Mouse (Mus musculus) intestine, embryonic 14.5 days (tissue): ENCODE data around the gene 2010111I01Rik. TPM values are rescaled to one million over a fixed set of nuclear protein-coding genes. Genes with fewer than 3 reads are reported as not detected.

Experiments
- ATAC-seq: fragments of 200-750 bp; cut with Nextera tagmentation; replicated peaks from 2 replicates; pipeline ENCODE4 v1.8.0; 2017; ENCODE audit warnings: low read depth, moderate number of reproducible peaks, moderate TSS enrichment, moderate library complexity; ENCODE audit not compliant: low FRiP score, low TSS enrichment
- DNase-seq: peaks from one replicate; pipeline ENCODE4 v3.0.0-alpha.2; 2018; ENCODE audit warnings: low spot score
- H3K27ac ChIP-seq: fragments of 300-500 bp; sonication (generic); 2 replicates; pipeline ENCODE4 v1.5.1; 2014; ENCODE audit warnings: low read depth, mild to moderate bottlenecking, control low read depth
- H3K27me3 ChIP-seq: fragments of 300-500 bp; sonication (generic); replicated peaks from 2 replicates; pipeline ENCODE4 v1.6.1; 2014; ENCODE audit warnings: low read length, control low read depth; ENCODE audit not compliant: control insufficient read depth, insufficient read depth
- H3K36me3 ChIP-seq: fragments of 300-500 bp; sonication (generic); 2 replicates; pipeline ENCODE4 v1.6.1; 2014; ENCODE audit warnings: low read length, control low read depth; ENCODE audit not compliant: control insufficient read depth, insufficient read depth
- H3K4me1 ChIP-seq: fragments of 300-500 bp; sonication (generic); replicated peaks from 2 replicates; pipeline ENCODE4 v1.6.1; 2014; ENCODE audit warnings: low read length, control low read depth, mixed read lengths; ENCODE audit not compliant: control insufficient read depth, insufficient read depth
- H3K4me2 ChIP-seq: fragments of 300-500 bp; sonication (generic); 2 replicates; pipeline ENCODE4 v1.6.1; 2014; ENCODE audit warnings: low read length
- H3K4me3 ChIP-seq: fragments of 300-500 bp; sonication (generic); 2 replicates; pipeline ENCODE4 v1.5.1; 2014; ENCODE audit warnings: low read depth, low read length, control low read depth, mixed read lengths
- H3K9ac ChIP-seq: fragments of 300-500 bp; sonication (generic); 2 replicates; pipeline ENCODE4 v1.6.1; 2014; ENCODE audit warnings: mild to moderate bottlenecking, low read length
- H3K9me3 ChIP-seq: fragments of 300-500 bp; sonication (generic); 2 replicates; pipeline ENCODE4 v1.6.1; 2016; ENCODE audit warnings: low read length, control low read depth; ENCODE audit not compliant: control insufficient read depth
- WGBS: fragments of 180-500 bp; shearing (Covaris S2); extraction: QIAGEN DNeasy Blood & Tissue Kit; methylation state at CpG from one replicate; pipeline ENCODE4 v1.1.7; 2014; 5-methylcytosine and 5-hydroxymethylcytosine counted together
- microRNA counts: library from miRNA; unstranded; fragments of <30 nt; microRNA quantifications from one replicate; lab custom pipeline; 2016
- microRNA-seq: library from miRNA; unstranded; fragments of <30 nt; microRNA quantifications from one replicate; pipeline ENCODE4, GENCODE M21; 2016
- polyA plus RNA-seq: library from polyadenylated mRNA; unstranded; fragments of >200 nt; fragmentation: Nextera tagmentation; extraction: Ambion mirVana; gene quantifications from 2 replicates; pipeline ENCODE4 v1.2.1, GENCODE M21; 2014

2010111I01Rik gene
- polyA plus RNA-seq, 1 experiment from 2014 or later: 135 TPM

DNA sequence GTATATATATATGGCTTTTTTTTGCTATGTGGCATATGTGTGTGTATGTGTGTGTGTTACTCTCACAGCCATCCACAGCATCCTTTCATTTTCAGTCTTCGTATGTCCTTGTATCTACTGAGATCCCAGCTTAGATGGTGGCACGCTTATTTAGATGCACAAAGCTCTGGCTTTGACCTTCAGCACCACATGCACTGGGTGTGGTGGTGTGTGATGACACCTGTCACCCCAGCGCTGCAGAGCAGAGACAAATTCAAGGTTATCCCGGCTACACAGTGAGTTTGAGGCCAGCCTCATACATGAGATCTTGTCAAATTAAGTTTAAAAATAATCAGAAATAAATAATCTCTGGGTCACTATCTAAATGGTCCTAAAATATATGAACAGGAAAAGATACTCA is 391.4 kb downstream of the 2010111I01Rik start:
- WGBS: 95% methylated on average over 4 of the region's 4 CpGs
- Histone ChIP-seq H3K4me2 (no peak overlapping the region), H3K27ac (no peak overlapping the region), H3K4me1 (no peaks in the 10 kb centered on the region), H3K27me3 (no peaks in the 10 kb centered on the region), H3K4me3 (no peak overlapping the region), H3K9ac (no peak overlapping the region), H3K9me3 (no peaks in the 10 kb centered on the region), H3K36me3 (no peaks in the 10 kb centered on the region)
- no peak for ATAC-seq
- DNase-seq: no peak

DNA sequence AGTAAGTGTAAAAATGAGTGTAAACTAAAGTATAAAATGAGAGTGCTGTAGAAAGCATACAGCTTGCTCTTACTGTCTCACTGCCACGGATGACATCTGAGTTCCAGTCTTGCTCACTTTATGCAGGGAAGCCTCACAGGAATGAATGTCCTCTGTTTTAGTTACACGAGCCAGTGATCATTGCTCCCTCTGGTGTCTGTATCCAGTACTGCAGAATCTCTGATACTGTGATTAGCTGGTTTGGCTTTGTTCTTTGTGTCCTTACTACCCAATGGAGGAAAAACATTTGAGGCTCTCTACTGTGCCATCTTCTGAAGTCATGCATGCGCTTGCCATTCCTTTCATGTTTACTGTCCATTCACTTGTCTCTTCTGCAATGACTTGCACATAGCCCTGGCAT is 391.9 kb downstream of the 2010111I01Rik start:
- H3K36me3 ChIP-seq: no peaks in the 10 kb centered on the region
- H3K4me1 ChIP-seq: no peaks in the 10 kb centered on the region
- H3K4me2 ChIP-seq: no peak overlapping the region
- H3K9ac ChIP-seq: no peak overlapping the region
- H3K27ac ChIP-seq: no peak overlapping the region
- DNase-seq: no peak
- H3K27me3 ChIP-seq: no peaks in the 10 kb centered on the region
- no peaks in the 10 kb centered on the region for H3K9me3 ChIP-seq
- WGBS: 45% methylated on average over 3 of the region's 3 CpGs
- ATAC-seq: no peak
- H3K4me3 ChIP-seq: no peak overlapping the region

GRCm38 (mm10) chr13:63359393-63359792 is 394.7 kb downstream of the 2010111I01Rik start:
- no peak overlapping the region for H3K27ac ChIP-seq
- no peak overlapping the region for H3K9ac ChIP-seq
- H3K4me2 ChIP-seq: no peak overlapping the region
- H3K27me3 ChIP-seq: no peaks in the 10 kb centered on the region
- no peaks in the 10 kb centered on the region for H3K4me1 ChIP-seq
- H3K9me3 ChIP-seq: no peaks in the 10 kb centered on the region
- WGBS: 65% methylated on average over 4 of the region's 4 CpGs
- H3K36me3 ChIP-seq: no peaks in the 10 kb centered on the region
- ATAC-seq (no peak), DNase-seq (no peak)
- H3K4me3 ChIP-seq: no peak overlapping the region

- Histone ChIP-seq H3K4me2 (no peak overlapping the region), H3K27ac (no peak overlapping the region), H3K4me3 (no peak overlapping the region), H3K9me3 (no peaks in the 10 kb centered on the region), H3K9ac (no peak overlapping the region), H3K36me3 (no peaks in the 10 kb centered on the region), H3K4me1 (no peaks in the 10 kb centered on the region), H3K27me3 (no peaks in the 10 kb centered on the region)
- DNase-seq: no peak
- ATAC-seq: no peak
- WGBS: 65% methylated on average over 4 of the region's 4 CpGs
These were observed 395.6 kb downstream of the 2010111I01Rik start for GRCm38 (mm10) chr13:63360111-63360885.

DNA sequence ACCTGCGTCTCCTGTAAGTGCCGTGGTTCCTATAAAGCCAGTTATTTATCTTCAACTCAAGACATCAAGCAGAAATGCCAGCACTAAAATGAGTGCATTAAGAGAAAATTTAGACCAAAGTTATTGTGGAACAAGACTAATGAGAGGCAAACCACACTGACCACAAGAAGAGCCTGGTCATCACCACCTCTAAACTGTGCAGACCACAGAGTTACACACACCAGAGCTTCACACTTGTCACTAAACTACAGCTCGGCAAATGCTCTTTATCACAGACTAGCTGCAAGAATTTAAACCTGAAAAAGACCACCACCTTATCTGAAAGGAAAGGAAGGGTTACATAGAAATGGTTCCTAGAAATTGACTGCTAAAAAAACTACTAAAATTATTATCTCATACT is 397.1 kb downstream of the 2010111I01Rik start:
- WGBS: 73% methylated on average over 3 of the region's 3 CpGs
- no peak for ATAC-seq

GRCm38 (mm10) chr13:63373460-63374166 is 408.9 kb downstream of the 2010111I01Rik start:
- ATAC-seq (no peak), DNase-seq (no peak)
- WGBS: 74% methylated on average over 7 of the region's 7 CpGs
- Histone ChIP-seq H3K4me1 (no peaks in the 10 kb centered on the region), H3K4me3 (no peak overlapping the region), H3K36me3 (no peaks in the 10 kb centered on the region), H3K27me3 (no peaks in the 10 kb centered on the region), H3K27ac (no peak overlapping the region), H3K9me3 (no peaks in the 10 kb centered on the region), H3K9ac (no peak overlapping the region), H3K4me2 (no peak overlapping the region)

More for the DNA sequence above, 397.1 kb downstream of the 2010111I01Rik start:
- no peak for DNase-seq
- H3K4me2 ChIP-seq: no peak overlapping the region
- H3K4me1 ChIP-seq: no peaks in the 10 kb centered on the region
- H3K9ac ChIP-seq: no peak overlapping the region
- no peaks in the 10 kb centered on the region for H3K27me3 ChIP-seq
- no peaks in the 10 kb centered on the region for H3K36me3 ChIP-seq
- H3K4me3 ChIP-seq: no peak overlapping the region
- no peak overlapping the region for H3K27ac ChIP-seq
- no peaks in the 10 kb centered on the region for H3K9me3 ChIP-seq

MicroRNA genes within 50 kb of the gene (microRNA counts, 519-probe panel; counts per million panel counts)
- microRNA mmu-miR-23b (lab: Ali Mortazavi, UCI) (4,754 counts per million, percentile 80 among the panel's probes with 10 or more counts), microRNA mmu-miR-24 (lab: Ali Mortazavi, UCI) (4,203 counts per million, percentile 66 among the panel's probes with 10 or more counts), microRNA mmu-miR-27b (lab: Ali Mortazavi, UCI) (3,712 counts per million, percentile 52 among the panel's probes with 10 or more counts)

Small RNAs within 50 kb of the gene (microRNA-seq; reads per million reads assigned to microRNA genes)
- gene Mir23b (28,860 reads per million, percentile 98 among the genes with 10 or more reads in this experiment), gene Mir24-1 (not detected), gene Mir27b (3,214 reads per million, percentile 87 among the genes with 10 or more reads in this experiment), gene Mir3074-1 (not detected)

Other genes with a start within 250 kb of the 2010111I01Rik start
- gene Platr25, start 204.2 kb upstream of the 2010111I01Rik start, polyA plus RNA-seq: 26.0 and 30.7 TPM in 2 replicates
- gene Gm5141, start 179.1 kb upstream of the 2010111I01Rik start, polyA plus RNA-seq: 8.8 and 9.6 TPM in 2 replicates
- 123 and 142 TPM in 2 replicates for gene Fbp2, start 106.5 kb upstream of the 2010111I01Rik start, polyA plus RNA-seq
- 0.47 and 0.51 TPM in 2 replicates for gene Fbp1, start 76.6 kb upstream of the 2010111I01Rik start, polyA plus RNA-seq